Mouse (Mus musculus) megakaryocyte, embryonic 14.5 days (primary cell): ENCODE measurements around the gene Cyp46a1.

ENCODE experiments used
- FLI1 ChIP-seq: IDR thresholded peaks from 2 replicates; pipeline ENCODE4 v1.6.1; 2012; ENCODE audit warnings: low read length, inconsistent platforms, mixed read lengths
- GATA1 ChIP-seq: IDR thresholded peaks from 3 replicates; pipeline ENCODE4 v1.6.1; 2012; ENCODE audit warnings: mixed read lengths, low read length, inconsistent platforms, borderline replicate concordance

DNA sequence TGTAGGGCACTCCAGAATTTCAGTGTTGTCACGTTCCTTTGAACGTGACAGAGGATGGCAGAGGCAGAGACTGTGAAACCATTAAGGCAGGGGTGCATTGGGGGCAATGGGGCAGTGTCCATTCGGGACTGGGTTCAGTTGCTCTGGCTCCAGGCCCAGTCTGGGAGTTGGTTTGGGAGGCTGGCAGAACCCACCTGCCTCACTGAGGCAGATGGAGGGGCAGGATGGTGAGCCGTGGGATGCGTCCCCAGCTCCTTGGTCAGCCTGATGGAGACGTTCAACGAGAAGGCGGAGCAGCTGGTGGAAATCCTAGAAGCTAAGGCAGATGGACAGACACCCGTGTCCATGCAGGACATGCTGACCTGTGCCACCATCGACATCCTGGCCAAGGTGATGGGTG is 16.8 kb downstream of the Cyp46a1 start:
- TF ChIP-seq GATA1: no peak
- no peak for TF ChIP-seq FLI1
